ENCODE assay signal across 9 mouse cellular contexts in the genomic region with DNA sequence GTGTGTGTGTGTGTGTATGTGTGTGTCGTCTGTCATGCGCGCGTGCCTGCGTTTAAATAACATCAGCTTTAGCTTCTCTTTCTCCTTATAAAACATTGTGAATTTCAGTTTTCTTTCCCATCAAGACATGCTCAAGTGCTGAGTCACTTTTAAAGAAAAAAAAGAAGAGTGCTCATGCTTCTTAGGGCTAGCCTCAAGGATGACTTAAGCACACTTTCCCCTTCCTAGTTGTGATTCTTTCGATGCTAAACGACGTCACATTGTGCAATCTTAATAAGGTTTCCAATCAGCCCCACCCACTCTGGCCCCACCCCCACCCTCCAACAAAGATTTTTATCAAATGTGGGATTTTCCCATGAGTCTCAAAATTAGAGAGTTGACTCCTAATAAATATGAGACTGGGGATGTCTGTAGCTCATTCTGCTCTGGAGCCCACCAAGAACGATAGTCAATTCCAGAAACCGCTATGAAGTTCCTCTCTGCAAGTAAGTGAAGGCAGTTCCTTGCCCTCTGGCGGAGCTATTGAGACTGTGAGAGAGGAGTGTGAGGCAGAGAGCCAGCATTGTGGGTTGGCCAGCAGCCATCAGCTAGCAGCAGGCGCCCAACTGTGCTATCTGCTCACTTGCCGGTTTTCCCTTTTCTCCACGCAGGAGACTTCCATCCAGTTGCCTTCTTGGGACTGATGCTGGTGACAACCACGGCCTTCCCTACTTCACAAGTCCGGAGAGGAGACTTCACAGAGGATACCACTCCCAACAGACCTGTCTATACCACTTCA. TPM values are rescaled to one million over a fixed set of nuclear protein-coding genes. Genes with fewer than 3 reads are reported as not detected.
A peak's percentile ranks its signal among the peaks of the same experiment; 100 is the strongest.
DNase-seq lines count a peak whose midpoint lies in the region; ATAC-seq lines count a peak whose summit lies in the region.
"Had no signal": no experiment of that assay in that cellular context is flagged by ENCODE, and none has a peak within 500 bp of the region (broad histone marks: within the 10 kb centered on the region; RNA-seq: fewer than 3 reads in every experiment).

TSS of gene Il6 (plus strand) at position 389 of the 778 bp plus-strand sequence.

- no peak within 1 kb of the TSS for H3K27ac ChIP-seq in limb, embryonic 15.5 days
- H3K27ac ChIP-seq: embryonic facial prominence, embryonic 12.5 days had no signal

- no peak within 1 kb of the TSS for H3K4me3 ChIP-seq in limb, embryonic 15.5 days
- H3K4me3 ChIP-seq: embryonic facial prominence, embryonic 12.5 days had no signal

- peak; percentile 69; the same call in 1 of the 2 replicates for ATAC-seq in limb, embryonic 15.5 days (ENCODE audit: insufficient number of reproducible peaks, low FRiP score, low TSS enrichment, low read depth)

- intact Hi-C loops in gastrocnemius, postnatal 36 days (cut with DNase I): loop anchor here (5.0 to 10.0 kb wide), 2 partner anchors 186 to 278 kb away; partner anchors contain the start of genes Dnajb6 and Gm5129

- H3K4me2 ChIP-seq in limb, embryonic 15.5 days: no peak within 1 kb of the TSS
- H3K4me2 ChIP-seq: embryonic facial prominence, embryonic 12.5 days had no signal

- H3K36me3 ChIP-seq in limb, embryonic 15.5 days: no peaks in the 10 kb centered on the region
- H3K36me3 ChIP-seq: embryonic facial prominence, embryonic 12.5 days had no signal

- H3K9me3 ChIP-seq in limb, embryonic 15.5 days: no peaks in the 10 kb centered on the region
- H3K9me3 ChIP-seq: embryonic facial prominence, embryonic 12.5 days had no signal

- DNase-seq in thymus, adult 18-20 months: peak; percentile 3 to 17
- no peak for DNase-seq in thymus, postnatal 0 days (ENCODE audit: low spot score)
- DNase-seq in cerebellum, adult 9-11 months: peak; percentile 82
- peak; percentile 91 for DNase-seq in gastrocnemius, postnatal 36 days
- DNase-seq in kidney, adult 8-10 months: peak; percentile 60 to 85
- peak; percentile 82 for DNase-seq in ovary, postnatal 10 days (ENCODE audit: low spot score)
- peak; percentile 28 for DNase-seq in thymus, postnatal 4 days

- 41% methylated on average over 16 of the region's 16 CpGs for WGBS in limb, embryonic 15.5 days

- H3K9ac ChIP-seq in limb, embryonic 15.5 days: no peak within 1 kb of the TSS
- H3K9ac ChIP-seq: embryonic facial prominence, embryonic 12.5 days had no signal

- H3K4me1 ChIP-seq in limb, embryonic 15.5 days: peaks cover 4% of the 10 kb centered on the region
- H3K4me1 ChIP-seq: embryonic facial prominence, embryonic 12.5 days had no signal

- no peaks in the 10 kb centered on the region for H3K27me3 ChIP-seq in limb, embryonic 15.5 days
- H3K27me3 ChIP-seq: embryonic facial prominence, embryonic 12.5 days had no signal

RNA-seq across cellular contexts. Expression of gene Il6, which starts in this region (rescaled TPM):
- 0.67 and 0.77 TPM in 2 replicates for polyA plus RNA-seq in thymus, postnatal 0 days (2015; fragmentation: Nextera tagmentation; extraction: Ambion mirVana)
- total RNA-seq in gastrocnemius, postnatal 36 days (2021): not detected
- 0.17 and 0.72 TPM in 2 replicates for polyA plus RNA-seq in limb, embryonic 15.5 days (2015; fragmentation: Nextera tagmentation; extraction: Ambion mirVana)
- polyA plus RNA-seq: embryonic facial prominence, embryonic 12.5 days had no signal

Comparison
In these comparisons a context has a peak if more than half of its experiments do, and no peak if none do; other contexts are left out.
1. Peak in DNase-seq in gastrocnemius, postnatal 36 days; RNA of the gene not detected or under 1 TPM.
2. Peak in ATAC-seq in limb, embryonic 15.5 days; RNA of the gene not detected or under 1 TPM.